Comparison of ENCODE assay signal across 18 mouse cellular contexts in the genomic region with DNA sequence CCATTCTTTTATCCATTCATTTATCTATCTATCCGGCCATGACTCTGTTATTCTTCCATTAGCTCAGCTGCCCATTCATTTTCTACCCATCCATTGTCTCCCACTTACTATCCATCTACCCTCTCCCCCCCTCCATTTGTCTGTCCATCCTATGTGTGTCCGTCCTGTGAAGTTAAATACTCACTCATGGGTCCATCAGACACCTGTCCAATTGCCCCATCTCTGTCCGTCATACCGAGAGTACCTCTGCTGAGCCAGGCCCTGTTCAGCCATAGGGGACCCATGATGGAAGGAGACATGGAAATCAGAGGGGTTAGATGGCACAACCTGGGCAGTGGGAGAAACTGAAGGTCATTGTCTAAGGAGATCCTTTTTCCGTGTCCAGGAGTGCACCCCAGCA. TPM values are rescaled to one million over a fixed set of nuclear protein-coding genes. Genes with fewer than 3 reads are reported as not detected.
DNase-seq lines count a peak whose midpoint lies in the region; ATAC-seq and TF ChIP-seq lines count a peak whose summit lies in the region.
"Had no signal": no experiment of that assay in that cellular context is flagged by ENCODE, and none has a peak within 500 bp of the region (broad histone marks: within the 10 kb centered on the region; RNA-seq: fewer than 3 reads in every experiment).

No protein-coding gene starts in this region.

- H3K4me3 ChIP-seq in forebrain, embryonic 13.5 days, result no peak overlapping the region
- H3K4me3 ChIP-seq in forebrain, postnatal 0 days (ENCODE audit: low read depth, low read length), result no peak overlapping the region
- H3K4me3 ChIP-seq in hindbrain, embryonic 10.5 days, result no peak overlapping the region
- H3K4me3 ChIP-seq in hindbrain, embryonic 13.5 days, result no peak overlapping the region
- H3K4me3 ChIP-seq in midbrain, embryonic 15.5 days, result no peak overlapping the region
- H3K4me3 ChIP-seq: embryonic facial prominence, embryonic 12.5 days; heart, embryonic 10.5 days; left cerebral cortex, adult 2 months; liver, embryonic 15.5 days; lung, embryonic 15.5 days had no signal

- H3K27me3 ChIP-seq in forebrain, embryonic 13.5 days, result no peaks in the 10 kb centered on the region
- no peaks in the 10 kb centered on the region for H3K27me3 ChIP-seq in forebrain, postnatal 0 days (ENCODE audit: insufficient read depth, low read length)
- 0 out of 2 replicates have a peak, but pooled peaks cover 7% of the 10 kb centered on the region for H3K27me3 ChIP-seq in hindbrain, embryonic 10.5 days (ENCODE audit: insufficient read depth, poor library complexity, severe bottlenecking)
- no peaks in the 10 kb centered on the region for H3K27me3 ChIP-seq in hindbrain, embryonic 13.5 days
- no peaks in the 10 kb centered on the region for H3K27me3 ChIP-seq in midbrain, embryonic 15.5 days (replicated peaks)
- H3K27me3 ChIP-seq: embryonic facial prominence, embryonic 12.5 days; liver, embryonic 15.5 days; Patski had no signal

- H3K4me2 ChIP-seq in forebrain, embryonic 13.5 days, result no peak overlapping the region
- no peak overlapping the region for H3K4me2 ChIP-seq in forebrain, postnatal 0 days (ENCODE audit: low read depth)
- H3K4me2 ChIP-seq in hindbrain, embryonic 13.5 days, result no peak overlapping the region
- H3K4me2 ChIP-seq in midbrain, embryonic 15.5 days, result no peak overlapping the region
- H3K4me2 ChIP-seq: embryonic facial prominence, embryonic 12.5 days; liver, embryonic 15.5 days; lung, embryonic 15.5 days had no signal

- DNase-seq in forebrain, postnatal 0 days, result no peak
- no peak for DNase-seq in hindbrain, embryonic 10.5 days (ENCODE audit: low spot score)
- DNase-seq in thymus, adult 18-20 months, result no peak
- DNase-seq in adrenal gland, postnatal 4 days (ENCODE audit: low spot score in 2 of 2), result no peak

- no peaks in the 10 kb centered on the region for H3K36me3 ChIP-seq in forebrain, embryonic 13.5 days (ENCODE audit: poor library complexity, severe bottlenecking)
- no peaks in the 10 kb centered on the region for H3K36me3 ChIP-seq in forebrain, postnatal 0 days (ENCODE audit: insufficient read depth)
- H3K36me3 ChIP-seq in hindbrain, embryonic 10.5 days, result no peaks in the 10 kb centered on the region
- H3K36me3 ChIP-seq in hindbrain, embryonic 13.5 days, result no peaks in the 10 kb centered on the region
- no peaks in the 10 kb centered on the region for H3K36me3 ChIP-seq in midbrain, embryonic 15.5 days (replicated peaks)
- H3K36me3 ChIP-seq: embryonic facial prominence, embryonic 12.5 days; heart, embryonic 10.5 days; liver, embryonic 15.5 days; lung, embryonic 15.5 days had no signal

- no peak for TF ChIP-seq CTCF in forebrain, postnatal 0 days (IDR thresholded peaks at IDR 0.05; ENCODE audit: low read depth)

- no peak overlapping the region for H3K27ac ChIP-seq in forebrain, embryonic 13.5 days
- no peak overlapping the region for H3K27ac ChIP-seq in forebrain, postnatal 0 days (ENCODE audit: low read depth, low read length)
- peak overlapping the region; percentile 31; the same call in 1 of the 2 replicates for H3K27ac ChIP-seq in hindbrain, embryonic 10.5 days
- no peak overlapping the region for H3K27ac ChIP-seq in hindbrain, embryonic 13.5 days
- H3K27ac ChIP-seq in midbrain, embryonic 15.5 days, result no peak overlapping the region
- H3K27ac ChIP-seq: embryonic facial prominence, embryonic 12.5 days; heart, embryonic 10.5 days; kidney, postnatal 0 days; left cerebral cortex, adult 2 months; liver, embryonic 15.5 days; lung, embryonic 15.5 days; stomach, postnatal 0 days had no signal

- peak; percentile 6; the same call in 1 of the 2 replicates for ATAC-seq in forebrain, embryonic 13.5 days
- no peak for ATAC-seq in forebrain, postnatal 0 days
- peak; percentile 29; the same call in 1 of the 2 replicates for ATAC-seq in hindbrain, embryonic 13.5 days (ENCODE audit: low FRiP score)
- peak; percentile 53; the same call in 1 of the 2 replicates for ATAC-seq in midbrain, embryonic 15.5 days (replicated peaks)

- no peaks in the 10 kb centered on the region for H3K9me3 ChIP-seq in forebrain, embryonic 13.5 days (replicated peaks)
- no peaks in the 10 kb centered on the region for H3K9me3 ChIP-seq in forebrain, postnatal 0 days (ENCODE audit: low read length)
- H3K9me3 ChIP-seq in hindbrain, embryonic 10.5 days, result no peaks in the 10 kb centered on the region
- H3K9me3 ChIP-seq in hindbrain, embryonic 13.5 days, result no peaks in the 10 kb centered on the region
- no peaks in the 10 kb centered on the region for H3K9me3 ChIP-seq in midbrain, embryonic 15.5 days
- H3K9me3 ChIP-seq: embryonic facial prominence, embryonic 12.5 days; heart, embryonic 10.5 days; liver, embryonic 15.5 days; lung, embryonic 15.5 days; megakaryocyte, embryonic 14.5 days had no signal

- no peak overlapping the region for H3K9ac ChIP-seq in forebrain, embryonic 13.5 days
- no peak overlapping the region for H3K9ac ChIP-seq in forebrain, postnatal 0 days
- no peak overlapping the region for H3K9ac ChIP-seq in hindbrain, embryonic 13.5 days
- no peak overlapping the region for H3K9ac ChIP-seq in midbrain, embryonic 15.5 days
- H3K9ac ChIP-seq: embryonic facial prominence, embryonic 12.5 days; liver, embryonic 15.5 days; lung, embryonic 15.5 days had no signal

- H3K4me1 ChIP-seq in forebrain, embryonic 13.5 days, result peaks cover 18% of the 10 kb centered on the region
- no peaks in the 10 kb centered on the region for H3K4me1 ChIP-seq in forebrain, postnatal 0 days (ENCODE audit: insufficient read depth)
- peaks cover 19% of the 10 kb centered on the region for H3K4me1 ChIP-seq in hindbrain, embryonic 10.5 days (replicated peaks)
- H3K4me1 ChIP-seq in hindbrain, embryonic 13.5 days (replicated peaks), result peaks cover 26% of the 10 kb centered on the region
- H3K4me1 ChIP-seq in midbrain, embryonic 15.5 days, result peaks cover 9% of the 10 kb centered on the region
- H3K4me1 ChIP-seq: embryonic facial prominence, embryonic 12.5 days had no signal

- WGBS in forebrain, embryonic 13.5 days, result 73% methylated on average over 5 of the region's 5 CpGs
- 77% methylated on average over 5 of the region's 5 CpGs for WGBS in forebrain, postnatal 0 days
- 77% methylated on average over 5 of the region's 5 CpGs for WGBS in hindbrain, embryonic 10.5 days
- WGBS in hindbrain, embryonic 13.5 days, result 76% methylated on average over 5 of the region's 5 CpGs
- WGBS in midbrain, embryonic 15.5 days, result 75% methylated on average over 5 of the region's 5 CpGs

RNA-seq across cellular contexts. Expression of gene Adgrg1, which starts 24.1 kb away (rescaled TPM):
- polyA plus RNA-seq in forebrain, embryonic 13.5 days (2015; fragmentation: Nextera tagmentation; extraction: Ambion mirVana), result 156 and 178 TPM in 2 replicates
- total RNA-seq in forebrain, postnatal 0 days (2014; rRNA removed), result 107 and 188 TPM in 2 replicates
- polyA plus RNA-seq in forebrain, postnatal 0 days (2015; fragmentation: Nextera tagmentation; extraction: Ambion mirVana), result 79.8 and 101 TPM in 2 replicates
- polyA plus RNA-seq in hindbrain, embryonic 10.5 days (2016; fragmentation: Nextera tagmentation; extraction: Ambion mirVana), result 101 and 186 TPM in 2 replicates
- polyA plus RNA-seq in hindbrain, embryonic 13.5 days (2015; fragmentation: Nextera tagmentation; extraction: Ambion mirVana), result 158 and 162 TPM in 2 replicates
- 147 and 156 TPM in 2 replicates for polyA plus RNA-seq in midbrain, embryonic 15.5 days (2015; fragmentation: Nextera tagmentation; extraction: Ambion mirVana)
- total RNA-seq in adrenal gland, postnatal 4 days (2021), result 10 to 100 TPM; 38.3 to 62.3 TPM

RNA-seq across cellular contexts. Expression of gene Adgrg5, which starts 27.0 kb away (rescaled TPM):
- polyA plus RNA-seq in forebrain, embryonic 13.5 days (2015; fragmentation: Nextera tagmentation; extraction: Ambion mirVana), result 0.19 TPM in 1 of 2 replicates, not detected in the other
- 0.10 TPM in 1 of 2 replicates, not detected in the other for total RNA-seq in forebrain, postnatal 0 days (2014; rRNA removed)
- polyA plus RNA-seq in forebrain, postnatal 0 days (2015; fragmentation: Nextera tagmentation; extraction: Ambion mirVana), result 0.06 and 0.12 TPM in 2 replicates
- 0.22 and 0.68 TPM in 2 replicates for polyA plus RNA-seq in hindbrain, embryonic 10.5 days (2016; fragmentation: Nextera tagmentation; extraction: Ambion mirVana)
- polyA plus RNA-seq in hindbrain, embryonic 13.5 days (2015; fragmentation: Nextera tagmentation; extraction: Ambion mirVana), result not detected in 2 replicates
- 0.05 TPM in 1 of 2 replicates, not detected in the other for polyA plus RNA-seq in midbrain, embryonic 15.5 days (2015; fragmentation: Nextera tagmentation; extraction: Ambion mirVana)
- total RNA-seq in adrenal gland, postnatal 4 days (2021), result under 1 TPM; 0.28 to 0.42 TPM
- total RNA-seq: granulocyte monocyte progenitor cell, adult 5-6 weeks; left cerebral cortex, adult 2 months; left cerebral cortex, postnatal 36 days had no signal
- polyA plus RNA-seq: kidney, postnatal 0 days; Patski had no signal

RNA-seq across cellular contexts. Expression of gene Ccdc102a, which starts 32.6 kb away (rescaled TPM):
- polyA plus RNA-seq in forebrain, embryonic 13.5 days (2015; fragmentation: Nextera tagmentation; extraction: Ambion mirVana), result 5.6 TPM in 2 replicates
- 6.8 and 8.1 TPM in 2 replicates for total RNA-seq in forebrain, postnatal 0 days (2014; rRNA removed)
- 4.4 and 4.8 TPM in 2 replicates for polyA plus RNA-seq in forebrain, postnatal 0 days (2015; fragmentation: Nextera tagmentation; extraction: Ambion mirVana)
- 15.7 and 17.5 TPM in 2 replicates for polyA plus RNA-seq in hindbrain, embryonic 10.5 days (2016; fragmentation: Nextera tagmentation; extraction: Ambion mirVana)
- 6.3 and 7.8 TPM in 2 replicates for polyA plus RNA-seq in hindbrain, embryonic 13.5 days (2015; fragmentation: Nextera tagmentation; extraction: Ambion mirVana)
- polyA plus RNA-seq in midbrain, embryonic 15.5 days (2015; fragmentation: Nextera tagmentation; extraction: Ambion mirVana), result 4.9 and 6.0 TPM in 2 replicates
- total RNA-seq in adrenal gland, postnatal 4 days (2021), result 10 to 100 TPM; 13.3 to 14.0 TPM
